Mouse (Mus musculus) liver, adult (tissue): ENCODE results near the gene Gm17720.

Experiments used
- GATA4 ChIP-seq: IDR thresholded peaks from 2 replicates; pipeline ENCODE4 v1.6.1; 2014; ENCODE audit warnings: mild to moderate bottlenecking, low read length; ENCODE audit not compliant: insufficient replicate concordance

The Gm17720 gene

DNA sequence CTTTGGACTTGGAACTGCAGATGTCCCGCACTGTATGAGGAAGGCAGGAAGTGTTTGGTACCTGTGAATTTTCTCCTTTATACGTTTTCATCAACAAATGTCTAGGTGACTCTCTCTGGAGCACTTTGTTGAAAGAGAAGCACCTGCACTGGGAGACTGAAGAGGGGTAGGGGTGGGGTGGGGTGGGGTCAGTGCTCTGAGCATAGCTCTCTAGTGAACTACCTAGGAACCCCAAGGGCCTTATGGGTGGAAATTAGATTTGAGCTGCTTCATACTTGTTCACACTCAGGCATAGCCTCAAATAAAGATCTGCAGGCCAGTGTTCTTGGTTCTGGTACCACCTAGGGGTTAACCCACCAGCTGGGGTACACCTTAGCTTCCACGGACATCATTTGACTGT, at the start of gene Gm17720:
Gene Gm17720, minus strand, starts transcription at position 101 of the 400 bp plus-strand sequence.
- no peak for TF ChIP-seq GATA4

- no peak for TF ChIP-seq GATA4
Measured at GRCm38 (mm10) chr8:110145538-110145937, 43.0 kb upstream of the Gm17720 start.

DNA sequence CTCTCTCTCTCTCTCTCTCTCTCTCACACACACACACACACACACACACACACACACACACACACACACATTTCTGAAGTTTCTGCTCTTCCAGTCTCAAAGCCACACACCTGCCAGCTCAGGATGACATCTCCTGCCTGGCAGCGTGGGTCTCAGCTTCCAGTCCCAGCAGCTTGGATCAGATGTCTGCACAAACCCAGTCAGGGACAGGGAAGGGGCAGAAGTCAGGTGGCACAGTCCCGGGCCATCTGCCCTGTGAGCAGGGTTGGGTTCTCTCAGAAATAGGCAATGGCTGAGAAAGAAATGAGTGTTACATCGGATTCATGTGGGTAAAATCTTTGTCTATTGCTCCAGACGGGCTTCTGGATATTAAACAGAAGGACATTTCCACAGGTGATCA, 38.2 kb upstream of the Gm17720 start:
- no peak for TF ChIP-seq GATA4

- TF ChIP-seq GATA4: no peak
Measured at GRCm38 (mm10) chr8:110140156-110140555, 37.6 kb upstream of the Gm17720 start.

DNA sequence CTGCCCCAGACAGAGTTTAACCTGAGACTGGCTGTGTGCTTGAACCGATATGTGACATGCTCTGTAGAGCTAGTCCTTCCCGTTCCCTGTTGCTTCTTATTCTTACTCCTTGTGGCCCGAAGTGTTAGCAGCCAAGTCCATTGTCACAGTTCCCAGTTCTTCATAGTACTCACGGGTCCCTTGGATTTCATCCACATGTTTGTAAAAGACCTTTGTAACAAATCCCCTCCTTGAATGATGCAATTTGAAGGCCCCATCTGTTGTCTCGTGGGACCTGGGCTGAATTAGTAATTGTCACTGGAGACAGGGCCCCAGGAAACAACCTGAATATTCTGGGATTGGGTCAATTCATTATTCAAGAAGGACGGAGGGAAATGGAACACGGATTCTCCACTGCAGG, 33.0 kb upstream of the Gm17720 start:
- no peak for TF ChIP-seq GATA4

DNA sequence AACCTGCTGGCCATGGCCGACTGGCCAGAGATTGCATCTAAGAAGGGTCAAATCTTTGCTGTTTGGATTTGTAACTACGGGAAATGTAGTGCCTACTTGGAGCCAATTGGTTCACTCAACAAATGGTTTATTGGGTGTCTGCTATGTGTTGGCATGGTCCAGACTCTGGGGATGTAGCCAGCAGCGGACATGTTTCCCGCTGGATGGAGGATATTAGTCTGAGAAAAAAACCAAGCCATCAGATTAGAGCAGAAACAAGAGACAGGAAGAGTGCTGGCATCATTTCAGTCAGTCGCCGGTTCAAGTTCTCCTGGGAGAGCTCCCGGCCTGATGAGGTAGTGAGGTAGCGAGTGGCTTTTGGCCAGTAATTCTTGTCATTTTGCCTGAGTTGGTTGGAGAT, 31.7 kb upstream of the Gm17720 start:
- no peak for TF ChIP-seq GATA4

DNA sequence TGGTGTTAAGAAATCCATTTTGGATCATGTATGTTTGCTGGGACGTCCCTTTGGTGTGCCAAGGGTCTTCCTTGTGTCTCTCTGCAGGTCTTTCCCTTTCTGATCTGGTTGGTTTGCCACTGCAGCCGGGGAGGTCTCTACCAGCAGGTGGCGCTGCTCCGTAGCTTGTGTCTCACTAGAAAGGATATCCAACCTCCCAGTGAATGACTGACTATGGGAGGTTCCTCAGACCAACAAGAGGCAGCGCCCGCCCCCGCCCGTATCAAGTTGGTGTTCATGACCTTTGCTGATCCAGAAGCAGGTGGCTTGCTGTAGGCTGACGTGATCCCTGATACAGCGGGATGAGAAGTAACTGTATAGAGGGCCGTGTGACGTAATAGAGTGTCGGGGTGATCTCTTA, 28.0 kb upstream of the Gm17720 start:
- TF ChIP-seq GATA4: no peak

DNA sequence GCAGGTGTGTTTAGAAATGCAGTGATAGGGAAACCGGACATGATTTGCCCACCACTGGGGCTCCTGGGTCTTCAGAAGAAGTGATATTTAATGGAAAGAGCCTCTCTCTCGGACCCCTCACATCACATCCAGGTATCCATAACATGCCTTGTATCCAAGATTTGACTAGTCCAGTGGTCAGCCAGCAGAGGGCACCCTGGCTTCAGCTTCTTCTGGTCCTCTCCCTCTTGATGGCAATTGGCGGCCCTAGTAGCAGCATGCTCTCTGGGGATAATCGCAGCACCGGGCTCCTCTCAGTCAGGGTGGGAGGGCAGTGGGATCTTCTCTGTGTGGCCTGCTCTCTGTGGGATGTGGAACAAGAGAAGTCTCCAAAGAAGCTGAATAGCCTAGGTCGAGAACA, 17.2 kb upstream of the Gm17720 start:
- no peak for TF ChIP-seq GATA4

- no peak for TF ChIP-seq GATA4
Measured at GRCm38 (mm10) chr8:110101676-110102075, 877 bp downstream of the Gm17720 start.

- no peak for TF ChIP-seq GATA4
Measured at GRCm38 (mm10) chr8:110100907-110101306, 1.6 kb downstream of the Gm17720 start, which contains the start of gene Gm21964. TSS of gene Gm21964 (plus strand) at chr8:110101207.

DNA sequence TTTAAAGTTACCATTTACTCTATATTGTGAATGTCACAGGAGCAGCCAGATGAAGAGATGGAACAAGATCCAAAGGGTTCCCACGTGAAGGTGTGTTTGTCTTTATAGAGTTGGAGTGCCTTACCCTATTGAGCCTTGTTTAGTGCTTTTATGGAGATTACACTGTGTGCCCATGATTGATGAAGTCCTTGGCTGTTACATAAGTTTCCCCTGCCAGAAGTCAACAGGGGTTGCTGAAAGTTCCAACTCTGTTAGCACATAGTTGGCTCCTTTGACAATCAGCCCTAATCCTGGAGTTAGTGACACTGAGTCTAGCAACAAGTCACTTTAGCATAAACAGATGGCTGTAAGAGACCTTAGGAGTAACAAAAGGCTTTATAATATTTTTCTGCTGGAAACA, 10.7 kb downstream of the Gm17720 start:
- TF ChIP-seq GATA4: no peak

GRCm38 (mm10) chr8:110082416-110083105, 20.0 kb downstream of the Gm17720 start:
- no peak for TF ChIP-seq GATA4

DNA sequence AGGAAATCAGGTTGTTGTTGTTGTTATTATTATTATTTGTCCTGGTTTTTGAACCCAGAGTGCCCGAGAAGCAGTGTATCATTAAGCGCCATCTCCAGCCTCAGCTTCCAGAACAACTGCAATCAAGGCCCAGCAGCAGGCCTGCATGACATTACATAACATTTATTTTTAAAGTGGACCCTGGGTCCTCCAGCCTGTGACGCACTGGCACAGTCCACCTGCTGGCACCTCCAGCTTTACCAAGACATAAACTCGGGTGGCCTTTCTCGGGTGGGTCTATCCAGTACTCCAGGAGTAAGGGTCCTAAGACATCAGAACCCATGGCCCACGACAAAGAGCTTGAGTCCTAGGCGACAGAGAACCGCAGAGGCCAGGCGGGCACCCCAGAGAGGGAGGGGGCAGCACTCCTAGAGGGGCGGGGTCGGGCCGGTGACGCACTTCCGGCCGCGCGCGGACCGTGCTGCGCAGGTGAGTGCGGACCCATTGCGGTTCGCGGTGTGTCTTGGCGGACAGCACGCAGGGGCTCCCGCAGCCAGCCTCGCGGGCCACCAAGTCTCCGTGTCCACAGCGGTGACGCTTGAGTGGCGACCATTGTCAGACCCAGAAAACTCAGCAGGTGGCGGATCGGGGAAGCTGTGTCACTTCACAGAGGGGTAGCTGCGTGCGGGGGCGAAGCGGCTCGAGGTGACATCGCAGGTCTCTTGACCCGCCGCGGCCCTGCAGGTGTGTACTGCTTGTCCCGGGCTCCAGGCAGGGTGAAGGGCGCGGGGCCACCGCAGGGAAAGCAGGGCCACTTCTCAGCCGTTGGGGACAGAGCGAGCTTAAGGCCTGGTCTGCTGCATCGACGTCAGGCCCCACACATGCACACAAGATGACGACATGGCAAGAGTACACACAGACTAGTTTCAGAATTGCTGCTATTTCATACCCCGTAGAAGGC, 23.0 kb downstream of the Gm17720 start, which contains the start of gene Zfp612:
Gene Zfp612, plus strand, starts transcription at position 465 of the 940 bp plus-strand sequence.
- TF ChIP-seq GATA4: 0 out of 2 replicates have a peak, but pooled peaks have one; percentile 13

DNA sequence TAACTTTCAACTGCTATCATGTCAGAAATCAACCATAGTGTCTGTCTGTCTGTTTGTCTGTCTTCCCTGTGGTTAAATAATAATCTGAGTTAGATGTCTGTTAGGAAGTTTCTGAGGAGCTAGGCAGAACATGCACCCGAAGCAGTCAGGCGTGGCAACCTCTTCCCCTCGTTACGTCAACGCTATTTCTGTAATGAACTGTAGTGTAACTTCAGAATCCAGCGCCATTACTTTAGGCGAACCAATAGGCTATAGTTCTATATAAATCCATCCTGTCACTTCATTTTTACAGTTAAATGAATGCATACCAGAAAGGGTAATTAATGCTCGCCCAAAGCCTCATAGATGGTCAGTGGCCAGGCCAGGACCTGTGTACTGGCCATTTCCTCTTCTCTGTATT, 28.1 kb downstream of the Gm17720 start:
- TF ChIP-seq GATA4: no peak

GRCm38 (mm10) chr8:110071600-110071999, 31.0 kb downstream of the Gm17720 start:
- TF ChIP-seq GATA4: no peak

DNA sequence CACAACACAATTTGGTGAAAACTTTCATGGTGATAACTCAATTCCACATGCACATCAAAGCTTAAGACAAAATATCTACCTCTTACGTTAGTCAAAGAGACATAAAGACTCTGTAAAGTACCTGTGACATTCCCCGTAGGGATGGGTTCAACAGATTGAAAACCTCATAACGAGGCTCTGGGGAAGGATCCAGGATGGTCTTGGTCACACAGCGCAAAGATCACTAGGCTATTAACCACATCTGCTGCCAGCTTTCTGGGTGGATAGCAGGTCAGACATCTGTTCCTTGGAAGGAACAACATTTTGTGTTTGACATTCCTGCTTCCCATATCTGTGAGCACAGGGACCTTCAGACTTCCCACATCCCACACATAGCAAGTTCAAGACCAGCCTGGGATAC, 32.8 kb downstream of the Gm17720 start:
- TF ChIP-seq GATA4: no peak

DNA sequence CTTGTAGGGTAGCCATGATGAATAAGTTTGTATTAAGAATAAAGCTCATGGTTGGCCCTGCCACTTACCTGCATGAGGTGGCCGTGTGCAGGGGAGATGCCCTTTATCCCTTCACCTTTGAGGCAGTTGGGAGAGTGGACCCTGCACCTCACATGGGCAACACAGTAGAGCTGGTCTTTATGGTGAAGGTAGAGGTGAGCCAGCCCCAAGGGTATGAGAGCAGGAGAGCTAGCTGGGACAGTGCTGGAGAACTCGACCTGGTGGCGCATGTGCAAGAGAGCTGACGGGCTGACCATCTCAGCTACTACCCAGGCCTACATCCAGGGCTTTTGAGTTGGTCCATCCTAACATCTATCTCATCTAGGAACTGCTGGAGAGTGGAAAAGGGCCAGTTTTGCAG, 36.9 kb downstream of the Gm17720 start:
- TF ChIP-seq GATA4: no peak
